Mouse (Mus musculus) lung, embryonic 16.5 days (tissue): Measurements from ENCODE around the gene Pafah1b3. TPM values are rescaled to one million over a fixed set of nuclear protein-coding genes. Genes with fewer than 3 reads are reported as not detected.

ENCODE experiments used
- ATAC-seq: fragments of 200-750 bp; cut with Nextera tagmentation; 2 replicates; pipeline ENCODE4 v1.8.0; 2017; ENCODE audit warnings: low read depth, mild to moderate bottlenecking, moderate library complexity
- H3K27ac ChIP-seq: fragments of 300-500 bp; sonication (generic); 2 replicates; pipeline ENCODE4 v1.5.1; 2014; ENCODE audit warnings: mild to moderate bottlenecking, control low read depth, low read length
- H3K27me3 ChIP-seq: fragments of 300-500 bp; sonication (generic); 2 replicates; pipeline ENCODE4 v1.6.1; 2014; ENCODE audit warnings: low read depth, low read length, mixed read lengths; ENCODE audit not compliant: control insufficient read depth, insufficient read depth
- H3K36me3 ChIP-seq: fragments of 300-500 bp; sonication (generic); 2 replicates; pipeline ENCODE4 v1.6.1; 2014; ENCODE audit warnings: low read length; ENCODE audit not compliant: control insufficient read depth, insufficient read depth
- H3K4me1 ChIP-seq: fragments of 300-500 bp; sonication (generic); replicated peaks from 2 replicates; pipeline ENCODE4 v1.6.1; 2014; ENCODE audit warnings: low read length, mixed read lengths; ENCODE audit not compliant: control insufficient read depth, insufficient read depth
- H3K4me2 ChIP-seq: fragments of 300-500 bp; sonication (generic); 2 replicates; pipeline ENCODE4 v1.6.1; 2014; ENCODE audit warnings: low read depth, low read length, control low read depth
- H3K4me3 ChIP-seq: fragments of 300-500 bp; sonication (generic); 2 replicates; pipeline ENCODE4 v1.5.1; 2014; ENCODE audit warnings: mild to moderate bottlenecking, low read length, control low read depth
- H3K9ac ChIP-seq: fragments of 300-500 bp; sonication (generic); 2 replicates; pipeline ENCODE4 v1.6.1; 2014; ENCODE audit warnings: low read length, control low read depth
- H3K9me3 ChIP-seq: fragments of 300-500 bp; sonication (generic); 2 replicates; pipeline ENCODE4 v1.6.1; 2016; ENCODE audit warnings: low read length; ENCODE audit not compliant: control insufficient read depth
- WGBS: fragments of 180-500 bp; shearing (Covaris S2); extraction: QIAGEN DNeasy Blood & Tissue Kit; methylation state at CpG from one replicate; pipeline ENCODE4 v1.1.7; 2014; 5-methylcytosine and 5-hydroxymethylcytosine counted together
- polyA plus RNA-seq: library from polyadenylated mRNA; unstranded; fragments of >200 nt; fragmentation: Nextera tagmentation; extraction: Ambion mirVana; gene quantifications from 2 replicates; pipeline ENCODE4 v1.2.1, GENCODE M21; 2015

The Pafah1b3 gene
- polyA plus RNA-seq, 1 experiment from 2014 or later: 170 TPM

GRCm38 (mm10) chr7:25308702-25309318 is 11.0 kb upstream of the Pafah1b3 start:
- Histone ChIP-seq H3K4me1 (peaks cover 3% of the 10 kb centered on the region; the same call in 1 of the 2 replicates), H3K9me3 (no peaks in the 10 kb centered on the region), H3K4me2 (no peak overlapping the region), H3K9ac (no peak overlapping the region), H3K4me3 (no peak overlapping the region), H3K27ac (no peak overlapping the region), H3K27me3 (peaks cover 30% of the 10 kb centered on the region), H3K36me3 (no peaks in the 10 kb centered on the region)
- WGBS: 47% methylated on average over 17 of the region's 17 CpGs
- ATAC-seq: no peak

- peaks cover 13% of the 10 kb centered on the region for H3K27me3 ChIP-seq
- no peak for ATAC-seq
- H3K36me3 ChIP-seq: no peaks in the 10 kb centered on the region
- peaks cover 3% of the 10 kb centered on the region; the same call in 1 of the 2 replicates for H3K4me1 ChIP-seq
- H3K9ac ChIP-seq: no peak overlapping the region
- H3K27ac ChIP-seq: no peak overlapping the region
- no peak overlapping the region for H3K4me3 ChIP-seq
- no peak overlapping the region for H3K4me2 ChIP-seq
- WGBS: 29% methylated on average over 2 of the region's 2 CpGs
- H3K9me3 ChIP-seq: no peaks in the 10 kb centered on the region
Measured at GRCm38 (mm10) chr7:25306614-25306996, 8.8 kb upstream of the Pafah1b3 start.

GRCm38 (mm10) chr7:25305956-25306613 is 8.3 kb upstream of the Pafah1b3 start, which contains the start of gene Tmem145:
Gene Tmem145, plus strand, starts transcription at chr7:25306106.
- Histone ChIP-seq H3K4me3 (peak within 1 kb of the TSS; percentile 54), H3K36me3 (no peaks in the 10 kb centered on the region), H3K27ac (no peak within 1 kb of the TSS), H3K9me3 (no peaks in the 10 kb centered on the region), H3K9ac (no peak within 1 kb of the TSS), H3K27me3 (peaks cover 11% of the 10 kb centered on the region), H3K4me1 (peaks cover 3% of the 10 kb centered on the region; the same call in 1 of the 2 replicates), H3K4me2 (peak within 1 kb of the TSS; percentile 93)
- peak; percentile 77 for ATAC-seq
- WGBS: under 1% methylated on average over 46 of the region's 47 CpGs

- ATAC-seq: no peak
- Histone ChIP-seq H3K27ac (no peak overlapping the region), H3K9me3 (no peaks in the 10 kb centered on the region), H3K4me3 (no peak overlapping the region; the same call in 1 of the 2 replicates), H3K4me2 (peak overlapping the region; percentile 93), H3K36me3 (no peaks in the 10 kb centered on the region), H3K9ac (no peak overlapping the region), H3K27me3 (peaks cover 11% of the 10 kb centered on the region), H3K4me1 (peaks cover 3% of the 10 kb centered on the region; the same call in 1 of the 2 replicates)
- WGBS: 0% methylated on average over 2 of the region's 2 CpGs
Measured at GRCm38 (mm10) chr7:25305481-25305880, 7.7 kb upstream of the Pafah1b3 start.

GRCm38 (mm10) chr7:25303685-25304006 is 5.9 kb upstream of the Pafah1b3 start:
- WGBS: 82% methylated on average over 3 of the region's 3 CpGs
- Histone ChIP-seq H3K27me3 (peaks cover 10% of the 10 kb centered on the region), H3K4me2 (no peak overlapping the region), H3K4me3 (no peak overlapping the region), H3K9ac (no peak overlapping the region), H3K27ac (no peak overlapping the region), H3K9me3 (no peaks in the 10 kb centered on the region), H3K4me1 (peaks cover 3% of the 10 kb centered on the region; the same call in 1 of the 2 replicates), H3K36me3 (no peaks in the 10 kb centered on the region)
- ATAC-seq: no peak

- no peaks in the 10 kb centered on the region for H3K36me3 ChIP-seq
- H3K27ac ChIP-seq: no peak overlapping the region
- 51% methylated on average over 9 of the region's 9 CpGs for WGBS
- no peak overlapping the region for H3K4me3 ChIP-seq
- ATAC-seq: no peak
- peaks cover 5% of the 10 kb centered on the region; the same call in 1 of the 2 replicates for H3K4me1 ChIP-seq
- H3K4me2 ChIP-seq: no peak overlapping the region
- peaks cover 7% of the 10 kb centered on the region for H3K27me3 ChIP-seq
- H3K9me3 ChIP-seq: no peaks in the 10 kb centered on the region
- H3K9ac ChIP-seq: no peak overlapping the region
Measured at GRCm38 (mm10) chr7:25303003-25303684, 5.4 kb upstream of the Pafah1b3 start.

- Histone ChIP-seq H3K4me2 (no peak within 1 kb of the TSS), H3K4me3 (no peak within 1 kb of the TSS), H3K9me3 (no peaks in the 10 kb centered on the region), H3K27me3 (peaks cover 1% of the 10 kb centered on the region; the same call in 1 of the 2 replicates), H3K9ac (no peak within 1 kb of the TSS), H3K4me1 (peaks cover 12% of the 10 kb centered on the region), H3K27ac (no peak within 1 kb of the TSS), H3K36me3 (no peaks in the 10 kb centered on the region)
- ATAC-seq: no peak
- WGBS: 61% methylated on average over 19 of the region's 19 CpGs
Measured at GRCm38 (mm10) chr7:25301063-25301462, 3.3 kb upstream of the Pafah1b3 start, which contains the start of gene Prr19. Gene Prr19, plus strand, starts transcription at chr7:25301411.

- WGBS: under 1% methylated on average over 21 of the region's 21 CpGs
- peak overlapping the region; percentile 91 for H3K4me2 ChIP-seq
- H3K27ac ChIP-seq: peak overlapping the region; percentile 97
- H3K4me3 ChIP-seq: peak overlapping the region; percentile 89
- ATAC-seq: peak; percentile 49
- H3K36me3 ChIP-seq: peaks cover 22% of the 10 kb centered on the region
- no peaks in the 10 kb centered on the region for H3K27me3 ChIP-seq
- peaks cover 12% of the 10 kb centered on the region for H3K4me1 ChIP-seq
- no peaks in the 10 kb centered on the region for H3K9me3 ChIP-seq
- peak overlapping the region; percentile 89 for H3K9ac ChIP-seq
Measured at GRCm38 (mm10) chr7:25296945-25297453, 787 bp downstream of the Pafah1b3 start.
